Mouse (Mus musculus) brain, adult 2 months (tissue): ENCODE results near the gene Zmynd10.

ENCODE experiments used
- DNase-seq: peaks from one replicate; pipeline ENCODE4 v3.0.0; 2011; ENCODE audit warnings: low read depth, low spot score

Zmynd10 gene

DNA sequence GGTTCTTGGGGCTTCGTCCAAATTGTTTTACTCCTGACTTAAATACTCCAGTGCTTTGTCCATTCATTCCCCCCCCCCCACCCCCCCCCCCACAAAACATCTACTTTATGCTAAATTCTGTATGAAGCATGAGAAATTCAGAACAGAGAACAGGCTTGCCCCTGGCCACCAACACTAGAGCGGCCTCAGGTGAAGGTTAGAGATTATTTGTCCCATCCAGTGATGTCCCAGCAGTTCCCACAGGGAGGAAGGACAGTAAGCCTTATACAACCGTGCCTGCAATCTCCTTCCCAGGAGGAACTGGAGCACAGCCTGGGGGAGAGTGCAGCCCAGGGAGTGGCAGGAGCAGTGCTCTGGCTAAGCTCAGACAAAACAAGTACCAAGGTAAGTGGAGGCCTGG is 31.5 kb downstream of the Zmynd10 start, which contains the start of gene Naa80:
Gene Naa80 (plus strand): TSS at position 301 of the 400 bp plus-strand sequence.
- DNase-seq = no peak

DNA sequence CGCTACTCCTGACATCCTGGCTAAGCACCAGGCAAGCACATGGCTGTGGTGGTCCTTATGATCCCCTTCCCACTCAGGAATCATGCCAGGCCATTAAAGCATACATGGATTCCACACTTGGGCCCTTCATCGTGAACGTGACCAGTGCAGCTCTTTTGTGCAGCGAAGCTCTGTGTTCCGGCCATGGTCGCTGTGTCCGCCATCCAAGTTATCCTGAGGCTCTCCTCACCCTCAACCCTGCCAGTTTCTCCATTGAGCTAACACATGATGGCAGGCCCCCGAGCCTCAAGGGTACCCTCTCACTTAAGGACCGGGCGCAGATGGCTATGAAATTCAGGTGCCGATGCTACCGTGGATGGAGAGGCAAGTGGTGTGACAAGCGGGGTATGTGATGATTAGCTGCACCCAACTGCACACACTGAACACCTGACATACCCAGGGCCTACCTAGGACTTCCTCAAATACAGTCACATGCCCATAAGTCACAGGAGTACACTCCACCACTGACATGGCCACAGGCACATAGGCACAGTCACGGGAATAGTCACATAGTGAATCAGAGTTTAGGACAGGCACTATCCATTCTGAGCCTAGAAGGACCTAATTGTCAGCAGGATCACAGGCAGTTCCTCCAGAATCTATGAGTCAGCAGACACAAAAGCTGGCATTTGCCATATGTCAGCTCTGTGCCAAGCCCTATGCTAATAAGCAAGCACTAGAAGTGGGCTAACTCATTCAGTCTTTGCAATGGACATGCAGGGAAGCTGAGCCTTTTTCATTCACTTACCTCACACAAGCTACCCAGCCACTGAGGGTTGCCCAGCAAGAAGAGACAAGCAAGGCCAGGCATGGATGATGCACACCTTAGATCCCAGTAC is 32.2 kb downstream of the Zmynd10 start:
- DNase-seq = peak; percentile 92

DNA sequence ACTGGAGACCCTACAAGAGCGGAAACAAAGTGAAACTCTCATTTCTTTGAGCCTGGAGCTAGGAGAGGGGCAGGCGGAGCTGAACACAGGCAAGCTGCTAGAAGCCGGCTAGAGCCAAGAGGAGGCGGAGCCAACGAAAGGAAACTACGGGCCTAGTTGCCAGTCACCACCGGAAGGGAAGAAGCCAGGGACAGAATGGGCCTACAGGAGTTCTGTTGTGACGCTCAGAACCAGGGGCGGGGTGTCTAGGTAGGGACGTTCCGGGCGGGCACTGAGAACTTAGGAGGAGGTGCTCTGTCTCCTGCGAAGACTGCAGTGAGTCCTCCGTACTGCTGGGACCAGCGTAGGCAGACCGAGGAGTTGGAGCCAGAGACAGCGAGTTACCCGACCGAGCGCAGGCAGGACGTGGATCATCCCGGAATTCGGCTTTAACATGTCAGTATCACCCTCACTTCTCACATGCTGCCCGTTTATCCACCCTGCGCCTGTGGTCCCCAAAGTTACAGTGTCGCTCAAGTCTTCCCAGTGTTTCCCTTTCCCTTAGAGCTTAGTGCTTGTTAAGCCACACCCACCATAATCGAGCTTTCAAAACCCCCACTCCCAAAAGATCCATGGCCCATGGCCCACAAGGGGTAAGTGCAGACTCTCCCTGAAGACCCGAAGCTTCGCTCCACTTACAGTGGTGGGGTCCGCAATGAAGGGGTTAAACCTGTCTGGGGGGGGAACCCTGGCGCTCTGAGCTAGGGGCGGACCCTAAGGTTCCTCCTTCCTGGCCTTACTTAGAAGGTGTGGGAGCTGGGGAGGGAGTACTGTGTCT is 33.6 kb downstream of the Zmynd10 start, which contains the start of gene Hyal3:
Gene Hyal3 (plus strand): TSS at position 318 of the 817 bp plus-strand sequence.
- DNase-seq = peak; percentile 98

DNA sequence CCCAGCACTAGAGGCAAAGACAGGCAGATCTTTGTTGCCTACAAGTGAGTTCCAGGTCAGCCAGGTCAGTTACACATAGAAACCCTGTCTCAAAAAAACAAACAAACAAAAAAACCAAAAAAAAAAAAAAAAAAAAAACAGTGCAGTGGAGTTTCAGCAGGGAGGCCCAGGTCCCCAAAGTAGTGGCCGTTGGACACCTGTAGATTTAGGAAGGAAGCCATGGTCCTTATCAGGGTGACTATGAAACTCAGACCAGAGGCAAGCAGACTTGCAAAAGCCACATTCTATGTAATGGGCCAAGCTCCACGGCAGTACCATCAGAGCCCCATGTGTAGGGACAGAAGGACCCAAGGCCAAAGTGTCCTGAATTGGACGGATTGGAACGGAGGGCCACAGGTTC is 34.5 kb downstream of the Zmynd10 start:
- no peak for DNase-seq

DNA sequence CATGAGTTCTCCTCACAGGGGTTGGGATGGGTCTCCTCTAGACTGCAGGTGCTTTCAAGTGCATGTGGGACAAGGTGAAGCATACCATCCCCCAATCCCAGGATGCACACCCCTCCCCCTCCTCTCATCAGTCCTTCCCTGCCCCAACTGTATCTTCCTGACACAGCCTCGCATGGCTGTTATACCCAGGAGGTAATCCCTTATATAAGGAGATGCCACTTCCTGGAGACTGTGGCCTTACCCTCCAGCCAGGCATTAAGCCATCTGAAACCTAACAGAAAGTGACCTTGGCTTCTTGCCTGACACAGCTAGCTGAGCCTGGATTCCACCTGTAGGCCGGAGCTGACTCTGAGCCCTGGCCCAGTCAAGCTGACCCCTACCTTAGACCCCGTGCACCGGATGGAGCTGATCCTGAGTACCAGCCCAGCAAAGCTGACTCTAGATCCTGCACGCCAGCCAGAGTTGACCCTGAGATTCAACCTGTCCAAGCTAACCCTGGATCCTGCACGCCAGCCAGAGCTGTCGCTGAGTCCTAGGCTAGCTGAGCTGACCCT is 35.5 kb downstream of the Zmynd10 start:
- no peak for DNase-seq

DNA sequence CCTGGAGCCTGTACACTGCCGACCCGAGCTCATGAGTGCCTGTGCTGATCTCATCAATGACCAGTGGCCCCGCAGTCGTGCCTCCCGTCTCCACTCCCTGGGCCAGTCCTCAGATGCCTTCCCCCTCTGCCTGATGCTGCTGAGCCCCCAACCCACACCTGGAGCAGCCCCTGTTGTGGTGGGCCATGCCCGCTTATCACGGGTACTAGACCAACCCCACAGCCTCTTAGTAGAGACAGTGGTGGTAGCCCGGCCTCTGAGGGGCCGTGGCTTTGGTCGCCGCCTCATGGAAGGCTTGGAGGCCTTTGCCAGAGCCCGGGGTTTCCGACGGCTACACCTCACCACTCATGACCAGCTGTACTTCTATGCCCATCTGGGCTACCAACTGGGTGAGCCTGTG is 36.1 kb downstream of the Zmynd10 start:
- no peak for DNase-seq

DNA sequence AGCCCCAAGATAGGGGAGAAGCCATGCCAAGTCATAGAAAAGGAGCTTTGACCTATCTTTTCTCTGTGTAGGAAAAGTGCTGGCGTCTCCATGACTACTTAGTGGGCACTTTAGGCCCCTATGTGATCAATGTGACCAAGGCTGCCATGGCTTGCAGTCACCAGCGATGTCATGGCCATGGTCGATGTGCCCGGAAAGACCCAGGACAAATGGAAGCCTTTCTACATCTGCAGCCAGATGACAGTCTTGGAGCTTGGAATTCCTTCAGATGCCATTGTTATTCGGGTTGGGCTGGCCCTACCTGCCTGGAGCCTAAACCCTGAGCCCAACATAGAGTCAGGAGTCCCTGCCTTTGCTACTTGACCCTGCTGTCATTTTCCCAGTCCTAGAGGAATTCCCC is 39.4 kb downstream of the Zmynd10 start:
- no peak for DNase-seq

DNA sequence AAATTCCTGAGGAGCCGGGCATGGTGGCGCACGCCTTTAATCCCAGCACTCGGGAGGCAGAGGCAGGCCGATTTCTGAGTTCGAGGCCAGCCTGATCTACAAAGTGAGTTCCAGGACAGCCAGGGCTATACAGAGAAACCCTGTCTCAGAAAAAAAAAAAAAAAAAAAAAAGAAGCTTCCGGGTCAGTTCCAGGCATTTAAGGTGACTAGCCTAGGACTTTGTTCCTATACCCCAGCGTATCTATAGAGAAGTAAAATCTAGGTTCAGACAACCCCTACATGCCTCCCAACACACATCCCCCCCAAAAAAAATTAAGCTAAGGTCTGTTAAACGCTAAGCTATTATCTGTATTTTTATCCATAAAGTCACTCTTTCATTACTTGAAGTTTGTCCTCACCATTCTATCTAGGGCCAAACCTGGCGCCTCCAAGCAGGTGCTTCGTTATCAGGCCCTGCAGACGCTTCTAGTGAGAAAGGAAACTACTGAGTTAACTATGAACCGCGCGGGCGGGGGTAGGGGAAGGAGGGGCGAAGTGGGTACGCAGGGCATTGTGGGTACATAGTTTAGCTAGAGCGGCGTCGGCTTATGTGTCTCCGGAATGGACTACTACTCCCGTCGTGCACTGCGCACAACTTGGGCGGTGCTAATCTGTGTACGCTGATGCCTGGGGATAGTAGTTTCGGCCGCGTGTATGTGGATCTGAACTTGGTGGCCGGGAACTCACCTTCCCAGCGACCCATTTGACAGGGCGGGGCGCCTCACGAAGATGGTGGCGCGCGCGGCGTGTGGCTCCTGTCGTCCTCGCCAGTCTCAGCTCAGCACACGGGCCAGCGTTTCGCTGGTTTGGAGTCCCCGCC is 40.1 kb downstream of the Zmynd10 start, which contains the start of gene Ifrd2:
Gene Ifrd2 (plus strand): TSS at position 669 of the 859 bp plus-strand sequence.
- DNase-seq = peak; percentile 100

DNA sequence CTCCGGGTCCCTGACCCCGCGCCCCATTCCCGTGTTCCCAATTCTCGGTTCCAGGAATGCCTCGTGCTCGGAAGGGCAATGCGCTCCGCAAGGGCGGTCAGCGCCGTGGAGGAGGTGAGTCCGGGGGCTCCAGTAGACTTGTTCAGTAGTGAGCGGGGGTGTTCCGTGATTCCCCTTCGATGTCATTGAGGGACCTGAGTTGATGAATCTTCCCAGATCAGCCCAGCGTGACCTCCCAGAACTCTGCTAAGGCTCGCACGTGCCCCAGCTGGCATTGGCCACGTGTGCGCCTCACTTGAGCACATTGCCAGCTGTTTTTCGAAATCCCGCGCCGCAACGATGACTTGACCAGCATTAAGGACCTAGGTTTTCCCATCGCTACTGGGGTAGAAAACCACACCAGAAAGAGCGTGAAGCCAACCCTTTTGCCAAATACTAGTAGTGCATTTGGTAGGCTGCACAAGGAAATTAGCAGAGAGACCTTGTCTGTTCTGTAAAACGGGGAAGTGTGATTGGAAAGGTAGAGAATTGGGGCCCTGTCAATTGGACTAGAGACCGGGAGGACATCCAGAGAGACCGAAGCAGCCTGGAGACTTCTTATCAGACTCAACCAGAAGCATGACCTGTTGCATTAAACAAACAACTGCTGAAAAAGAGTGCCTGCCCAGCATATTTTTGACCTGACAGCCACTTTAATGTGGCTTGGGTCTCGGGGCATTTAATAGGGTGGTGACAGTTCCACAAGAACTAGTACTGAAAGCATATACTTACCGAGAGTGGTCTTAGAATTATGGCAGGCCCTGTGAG is 40.9 kb downstream of the Zmynd10 start:
- DNase-seq = peak; percentile 51

DNA sequence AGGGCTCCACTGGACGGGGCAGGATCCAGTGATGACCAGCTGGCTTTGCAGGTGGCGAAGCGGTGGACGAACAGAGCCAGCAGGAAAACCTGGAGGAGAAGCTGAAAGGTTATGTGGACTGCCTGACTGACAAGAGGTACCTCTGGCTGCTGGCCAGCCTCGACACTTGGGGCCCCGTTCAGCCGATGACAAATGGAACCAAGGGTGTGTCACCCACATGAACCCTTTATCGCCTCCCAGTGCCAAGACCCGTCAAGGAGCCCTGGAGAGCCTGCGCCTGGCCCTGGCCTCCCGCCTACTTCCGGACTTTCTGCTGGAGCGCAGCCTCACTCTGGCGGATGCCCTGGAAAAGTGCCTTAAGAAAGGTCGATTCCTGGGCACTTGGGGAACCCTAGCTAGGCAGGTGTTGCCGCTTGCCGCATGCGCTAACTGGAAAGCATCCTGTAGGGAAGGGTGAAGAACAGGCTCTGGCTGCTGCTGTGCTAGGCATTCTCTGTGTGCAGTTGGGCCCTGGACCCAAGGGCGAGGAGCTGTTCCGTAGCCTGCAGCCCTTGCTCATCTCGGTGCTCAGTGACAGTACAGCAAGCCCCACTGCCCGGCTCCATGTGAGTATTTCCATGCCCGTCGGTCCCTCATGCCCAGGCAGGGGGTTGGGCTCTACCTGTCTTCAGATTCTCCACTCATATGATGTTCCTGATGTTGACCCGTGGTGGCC is 43.1 kb downstream of the Zmynd10 start:
- no peak for DNase-seq

DNA sequence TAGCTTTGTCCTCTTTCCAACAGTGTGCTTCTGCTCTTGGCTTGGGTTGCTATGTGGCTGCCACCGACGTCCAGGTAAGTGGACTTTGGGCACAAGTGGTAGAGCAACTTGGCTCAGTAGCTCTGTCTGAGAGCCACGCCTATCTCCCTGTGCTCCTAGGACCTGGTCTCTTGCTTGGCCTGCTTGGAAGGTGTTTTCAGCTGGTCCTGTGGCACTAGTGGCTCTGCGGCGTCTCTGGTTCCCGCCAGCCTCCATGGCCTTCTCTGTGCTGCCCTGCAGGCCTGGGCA is 43.6 kb downstream of the Zmynd10 start:
- no peak for DNase-seq

DNA sequence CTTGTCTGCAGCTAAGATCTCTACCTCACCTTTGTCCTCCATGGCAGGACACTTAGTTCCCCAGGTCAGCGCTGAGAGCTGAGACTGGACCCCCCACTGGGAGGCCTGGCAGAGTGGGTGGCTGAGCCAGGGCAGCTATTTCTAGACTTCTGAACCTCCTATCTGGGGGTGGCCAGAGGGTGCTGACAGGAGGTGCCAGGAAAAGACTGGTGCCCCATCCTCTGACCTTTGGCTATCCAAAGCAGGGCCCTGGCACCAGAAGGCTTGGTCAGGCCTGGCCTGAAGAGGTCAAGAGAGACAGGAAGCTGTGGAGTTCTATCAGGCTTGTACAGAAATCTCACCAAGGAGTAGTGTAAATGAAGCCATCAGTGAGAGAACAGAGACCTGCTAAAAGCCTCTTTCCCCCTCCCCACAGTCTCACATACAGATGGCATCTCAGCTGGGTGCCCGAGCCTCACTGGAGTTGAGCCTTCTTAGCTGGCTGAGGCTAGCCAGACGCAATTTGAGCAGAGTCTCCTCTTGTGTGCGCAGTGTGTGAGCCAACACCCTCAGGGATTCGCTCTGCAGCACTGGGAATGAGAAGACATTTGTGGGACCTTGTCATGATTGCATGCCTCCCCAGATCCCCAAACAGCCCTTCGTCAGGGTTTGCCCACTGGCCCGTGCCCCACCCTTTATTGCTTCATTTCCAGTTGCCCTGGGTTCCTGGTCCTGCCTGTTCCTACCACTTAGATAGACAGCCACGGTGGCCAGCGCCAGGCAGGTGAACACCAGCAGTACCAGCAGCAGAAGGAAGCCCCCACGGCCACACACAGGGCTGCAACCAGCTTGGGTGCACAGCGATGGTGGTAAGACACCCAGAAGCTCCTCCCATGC is 46.2 kb downstream of the Zmynd10 start:
- peak; percentile 92 for DNase-seq

DNA sequence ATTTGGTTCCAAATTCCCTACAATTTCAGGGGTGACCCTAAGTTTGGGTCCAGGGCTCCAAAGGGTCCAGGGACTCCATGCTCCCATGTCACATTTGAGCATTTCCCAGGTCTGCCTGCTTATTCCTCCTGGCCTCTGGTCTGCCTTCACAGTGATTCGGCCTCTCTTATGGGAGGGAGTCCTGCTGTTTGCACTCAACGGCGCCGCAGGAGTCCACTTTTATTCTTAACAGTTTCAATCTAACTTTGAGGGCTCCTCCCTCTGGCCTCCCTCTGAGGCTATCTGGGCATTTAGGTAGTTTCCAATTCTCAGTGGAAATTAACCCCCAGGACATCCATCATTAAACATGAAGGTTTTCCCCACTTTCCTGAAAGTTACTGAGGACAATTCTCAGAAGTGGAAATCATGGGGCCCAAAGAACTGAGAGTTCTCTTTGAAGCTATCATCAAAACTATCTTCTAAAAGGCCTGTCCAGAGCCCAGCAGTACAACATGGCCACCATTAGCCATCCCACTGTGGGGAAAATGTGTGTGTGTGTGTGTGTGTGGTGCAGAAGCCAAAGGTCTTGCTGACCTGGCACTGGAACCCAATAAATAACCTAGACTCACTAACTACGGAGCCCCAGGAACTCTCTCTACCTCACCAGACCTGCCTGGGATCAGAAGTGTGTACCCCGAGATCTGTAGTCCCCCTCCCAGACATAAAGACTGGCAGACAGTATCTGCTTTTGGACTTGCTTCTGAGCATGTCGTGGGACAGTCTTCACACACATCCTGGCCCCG is 47.4 kb downstream of the Zmynd10 start:
- no peak for DNase-seq

DNA sequence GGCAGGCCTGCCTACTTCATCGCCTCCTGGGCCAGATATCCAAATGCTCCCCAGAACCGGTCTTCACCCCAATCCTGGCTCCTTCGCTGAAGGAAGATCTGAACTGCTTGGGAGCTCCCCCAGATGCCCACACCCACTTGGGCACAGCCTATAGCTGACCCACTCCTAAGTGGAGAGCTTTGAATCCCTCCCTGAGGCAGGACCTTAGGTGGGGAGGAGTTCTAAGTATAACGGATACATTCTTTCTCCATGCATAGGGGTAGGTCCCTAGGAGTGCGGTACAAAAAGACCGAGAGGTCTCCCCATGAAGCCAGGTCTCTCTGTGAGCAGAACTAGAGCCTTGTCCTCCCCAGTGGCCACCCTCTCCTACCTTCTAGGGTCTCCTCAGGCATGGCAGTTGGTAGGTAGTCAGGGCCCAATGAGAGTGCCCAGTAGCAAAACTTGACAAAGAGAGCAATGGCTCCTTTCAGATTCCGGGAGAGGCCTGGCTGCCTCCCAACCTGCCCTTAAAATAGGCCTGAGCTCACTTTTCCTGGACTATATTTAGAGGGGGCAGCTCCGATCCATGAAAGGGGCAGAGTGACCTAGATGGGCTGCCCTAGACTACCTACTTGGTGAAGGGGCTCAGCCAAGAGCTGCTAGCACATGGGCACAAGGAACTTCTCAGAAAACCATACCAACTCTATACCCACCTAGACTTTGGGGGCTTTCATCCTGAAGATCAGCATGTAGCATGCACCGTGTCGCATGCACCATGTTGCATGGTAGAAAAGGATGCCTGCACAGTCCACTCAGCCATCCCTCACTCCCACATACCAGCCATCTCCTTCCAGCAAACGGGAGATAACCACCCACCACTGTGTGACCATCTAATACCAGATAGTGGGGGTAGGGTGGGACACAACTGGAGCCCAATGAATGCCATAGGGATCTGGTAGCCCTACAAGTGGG is 49.8 kb downstream of the Zmynd10 start:
- no peak for DNase-seq

DNA sequence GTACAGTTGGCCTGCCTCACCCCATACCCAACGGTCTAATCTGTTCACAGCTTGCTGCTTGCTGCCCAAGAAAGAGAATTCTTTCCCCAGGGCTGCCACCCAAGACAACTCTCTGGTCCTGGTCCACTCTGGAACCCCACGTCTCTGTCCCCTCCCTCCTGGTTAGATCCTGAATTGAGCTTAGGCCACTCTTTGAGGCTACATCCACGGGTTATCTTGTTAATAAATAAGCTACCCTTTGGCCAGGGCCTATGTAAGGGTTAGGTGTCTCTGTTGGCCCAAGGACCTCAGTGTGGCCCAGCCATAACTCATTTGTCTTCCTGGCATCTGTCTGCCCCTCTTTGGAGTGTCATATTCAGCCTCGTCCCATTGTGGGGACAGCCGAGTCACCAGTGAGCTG is 51.3 kb downstream of the Zmynd10 start:
- DNase-seq = no peak

DNA sequence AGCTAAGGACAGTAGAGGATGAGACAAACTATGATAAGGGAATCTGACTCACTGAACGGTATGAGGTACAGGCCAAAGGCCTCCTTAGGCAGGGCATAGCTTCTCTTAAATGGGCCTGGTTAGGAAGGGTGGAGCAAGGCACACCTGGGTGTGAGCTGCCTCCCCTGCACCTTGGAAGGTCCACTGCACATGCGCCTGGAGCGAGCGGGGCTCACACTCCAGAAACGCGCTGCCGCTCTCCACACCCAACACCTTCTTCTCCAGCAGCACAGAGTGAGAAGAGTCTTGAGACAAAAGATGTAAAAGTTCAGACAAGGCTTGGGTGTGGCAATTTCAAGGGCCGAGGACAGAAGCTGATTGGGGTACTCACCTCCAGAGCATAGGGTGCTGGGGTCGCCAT is 52.3 kb downstream of the Zmynd10 start:
- no peak for DNase-seq

DNA sequence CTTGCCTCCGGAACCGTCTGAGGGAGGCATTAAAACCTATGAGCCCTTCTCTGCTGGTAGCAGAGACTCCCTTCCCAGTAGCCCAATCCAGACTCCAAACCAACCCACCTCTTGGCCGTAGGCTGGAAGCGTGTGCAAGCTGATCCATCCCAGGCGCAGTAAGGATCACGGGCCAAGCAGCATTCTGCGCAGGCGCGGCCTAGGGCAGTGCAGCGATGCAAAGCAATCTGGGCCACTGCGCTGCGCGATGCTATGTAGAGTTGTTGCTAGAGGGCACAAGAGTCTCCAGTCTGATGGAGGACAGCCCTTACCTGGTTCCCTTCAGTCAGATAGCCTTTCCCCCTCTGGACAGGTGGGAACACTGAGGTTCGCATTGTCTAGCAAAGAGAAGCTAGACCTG is 52.7 kb downstream of the Zmynd10 start:
- DNase-seq = peak; percentile 66
